Mouse (Mus musculus) intestine, embryonic 14.5 days (tissue): Measurements from ENCODE around the gene Trim2. TPM values are rescaled to one million over a fixed set of nuclear protein-coding genes. Genes with fewer than 3 reads are reported as not detected.
A peak's percentile ranks its signal among the peaks of the same experiment; 100 is the strongest.

Experiments
- ATAC-seq: fragments of 200-750 bp; cut with Nextera tagmentation; replicated peaks from 2 replicates; pipeline ENCODE4 v1.8.0; 2017; ENCODE audit warnings: low read depth, moderate number of reproducible peaks, moderate TSS enrichment, moderate library complexity; ENCODE audit not compliant: low FRiP score, low TSS enrichment
- DNase-seq: peaks from one replicate; pipeline ENCODE4 v3.0.0-alpha.2; 2018; ENCODE audit warnings: low spot score
- H3K27ac ChIP-seq: fragments of 300-500 bp; sonication (generic); 2 replicates; pipeline ENCODE4 v1.5.1; 2014; ENCODE audit warnings: low read depth, mild to moderate bottlenecking, control low read depth
- H3K27me3 ChIP-seq: fragments of 300-500 bp; sonication (generic); replicated peaks from 2 replicates; pipeline ENCODE4 v1.6.1; 2014; ENCODE audit warnings: low read length, control low read depth; ENCODE audit not compliant: control insufficient read depth, insufficient read depth
- H3K36me3 ChIP-seq: fragments of 300-500 bp; sonication (generic); 2 replicates; pipeline ENCODE4 v1.6.1; 2014; ENCODE audit warnings: low read length, control low read depth; ENCODE audit not compliant: control insufficient read depth, insufficient read depth
- H3K4me1 ChIP-seq: fragments of 300-500 bp; sonication (generic); replicated peaks from 2 replicates; pipeline ENCODE4 v1.6.1; 2014; ENCODE audit warnings: low read length, control low read depth, mixed read lengths; ENCODE audit not compliant: control insufficient read depth, insufficient read depth
- H3K4me2 ChIP-seq: fragments of 300-500 bp; sonication (generic); 2 replicates; pipeline ENCODE4 v1.6.1; 2014; ENCODE audit warnings: low read length
- H3K4me3 ChIP-seq: fragments of 300-500 bp; sonication (generic); 2 replicates; pipeline ENCODE4 v1.5.1; 2014; ENCODE audit warnings: low read depth, low read length, control low read depth, mixed read lengths
- H3K9ac ChIP-seq: fragments of 300-500 bp; sonication (generic); 2 replicates; pipeline ENCODE4 v1.6.1; 2014; ENCODE audit warnings: mild to moderate bottlenecking, low read length
- H3K9me3 ChIP-seq: fragments of 300-500 bp; sonication (generic); 2 replicates; pipeline ENCODE4 v1.6.1; 2016; ENCODE audit warnings: low read length, control low read depth; ENCODE audit not compliant: control insufficient read depth
- WGBS: fragments of 180-500 bp; shearing (Covaris S2); extraction: QIAGEN DNeasy Blood & Tissue Kit; methylation state at CpG from one replicate; pipeline ENCODE4 v1.1.7; 2014; 5-methylcytosine and 5-hydroxymethylcytosine counted together
- polyA plus RNA-seq: library from polyadenylated mRNA; unstranded; fragments of >200 nt; fragmentation: Nextera tagmentation; extraction: Ambion mirVana; gene quantifications from 2 replicates; pipeline ENCODE4 v1.2.1, GENCODE M21; 2014

The Trim2 gene
- polyA plus RNA-seq, 1 experiment from 2014 or later, result 58.1 TPM

DNA sequence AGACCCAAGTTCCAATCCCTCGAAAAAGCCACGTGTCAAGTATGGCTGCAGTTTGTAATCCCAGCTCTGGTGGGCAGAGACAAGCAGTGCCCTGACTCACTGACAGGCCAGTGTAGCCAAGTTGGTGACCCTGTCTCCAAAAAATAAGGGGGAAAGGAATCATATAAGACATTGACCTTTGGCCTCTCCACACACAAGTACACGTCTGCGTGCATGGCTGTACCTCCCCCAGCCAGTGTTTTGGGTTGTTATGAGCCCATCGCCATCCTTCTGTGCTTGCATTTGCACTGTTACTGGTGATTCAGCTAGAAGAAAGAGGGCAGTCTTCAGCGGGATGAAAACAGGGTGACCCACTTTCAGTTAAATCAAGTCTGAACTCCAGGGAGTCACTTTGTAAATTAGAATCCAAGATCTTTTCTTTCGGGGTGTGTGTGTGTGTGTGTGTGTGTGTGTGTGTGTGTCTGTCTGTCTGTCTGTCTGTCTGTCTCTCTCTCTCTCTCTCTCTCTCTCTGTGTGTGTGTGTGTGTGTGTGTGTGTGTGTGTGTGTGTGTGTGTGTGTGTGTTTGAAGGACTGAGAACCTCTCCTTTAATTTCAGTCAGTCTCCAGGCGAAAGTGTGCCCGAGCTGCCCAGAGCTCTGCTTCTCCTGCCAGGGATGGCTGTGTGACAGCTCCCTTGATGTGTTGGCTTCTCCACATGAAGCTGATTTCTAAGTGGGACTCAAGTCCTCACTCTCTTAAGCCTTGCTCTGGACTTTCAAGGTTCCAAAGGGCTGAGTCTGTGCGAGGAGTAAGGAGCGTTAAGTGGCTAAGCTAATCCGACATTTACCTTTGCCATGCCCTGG lies 89.3 kb downstream of the Trim2 start:
- Histone ChIP-seq H3K4me1 (peaks cover 13% of the 10 kb centered on the region), H3K9ac (no peak overlapping the region), H3K27me3 (no peaks in the 10 kb centered on the region), H3K4me2 (no peak overlapping the region), H3K36me3 (no peaks in the 10 kb centered on the region), H3K4me3 (no peak overlapping the region), H3K27ac (no peak overlapping the region), H3K9me3 (no peaks in the 10 kb centered on the region)
- ATAC-seq, result no peak
- WGBS, result 68% methylated on average over 12 of the region's 12 CpGs
- DNase-seq, result no peak

GRCm38 (mm10) chr3:84215743-84216360 lies 90.8 kb downstream of the Trim2 start:
- ATAC-seq (no peak), DNase-seq (no peak)
- no peak overlapping the region for H3K9ac ChIP-seq
- H3K36me3 ChIP-seq, result no peaks in the 10 kb centered on the region
- no peak overlapping the region for H3K4me3 ChIP-seq
- 81% methylated on average over 15 of the region's 15 CpGs for WGBS
- H3K9me3 ChIP-seq, result no peaks in the 10 kb centered on the region
- H3K27me3 ChIP-seq, result no peaks in the 10 kb centered on the region
- H3K4me2 ChIP-seq, result no peak overlapping the region
- H3K4me1 ChIP-seq, result peaks cover 13% of the 10 kb centered on the region
- no peak overlapping the region for H3K27ac ChIP-seq

DNA sequence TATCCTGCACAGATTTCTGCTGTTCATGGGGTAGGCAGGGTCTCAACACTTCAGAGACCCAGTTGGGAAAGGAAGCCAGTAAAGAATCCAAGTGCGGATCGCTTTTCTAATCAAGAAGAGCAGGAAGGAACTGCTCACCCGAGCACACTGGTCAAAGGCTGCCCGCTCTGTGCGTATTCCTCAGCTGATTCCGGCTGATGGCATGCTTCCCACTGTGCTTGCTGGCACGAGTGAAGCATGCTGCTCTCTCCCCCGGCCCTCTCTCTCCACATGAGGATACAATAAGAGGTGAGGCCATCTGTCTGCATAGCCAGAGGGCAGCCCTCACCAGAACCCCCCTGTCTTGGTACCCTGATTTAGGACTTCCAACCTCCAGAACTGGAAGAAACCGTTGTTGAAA lies 91.4 kb downstream of the Trim2 start:
- Histone ChIP-seq H3K9ac (no peak overlapping the region), H3K9me3 (no peaks in the 10 kb centered on the region), H3K27me3 (no peaks in the 10 kb centered on the region), H3K27ac (no peak overlapping the region), H3K4me1 (peaks cover 13% of the 10 kb centered on the region), H3K36me3 (no peaks in the 10 kb centered on the region), H3K4me3 (no peak overlapping the region), H3K4me2 (no peak overlapping the region)
- 79% methylated on average over 9 of the region's 9 CpGs for WGBS
- DNase-seq (no peak), ATAC-seq (no peak)

- H3K4me2 ChIP-seq, result no peak overlapping the region
- H3K27ac ChIP-seq, result no peak overlapping the region
- 83% methylated on average over 6 of the region's 6 CpGs for WGBS
- peaks cover 6% of the 10 kb centered on the region for H3K4me1 ChIP-seq
- H3K9me3 ChIP-seq, result no peaks in the 10 kb centered on the region
- ATAC-seq (no peak), DNase-seq (no peak)
- H3K9ac ChIP-seq, result no peak overlapping the region
- no peaks in the 10 kb centered on the region for H3K27me3 ChIP-seq
- H3K36me3 ChIP-seq, result no peaks in the 10 kb centered on the region
- H3K4me3 ChIP-seq, result no peak overlapping the region
These were observed 92.2 kb downstream of the Trim2 start for GRCm38 (mm10) chr3:84214501-84214900.

DNA sequence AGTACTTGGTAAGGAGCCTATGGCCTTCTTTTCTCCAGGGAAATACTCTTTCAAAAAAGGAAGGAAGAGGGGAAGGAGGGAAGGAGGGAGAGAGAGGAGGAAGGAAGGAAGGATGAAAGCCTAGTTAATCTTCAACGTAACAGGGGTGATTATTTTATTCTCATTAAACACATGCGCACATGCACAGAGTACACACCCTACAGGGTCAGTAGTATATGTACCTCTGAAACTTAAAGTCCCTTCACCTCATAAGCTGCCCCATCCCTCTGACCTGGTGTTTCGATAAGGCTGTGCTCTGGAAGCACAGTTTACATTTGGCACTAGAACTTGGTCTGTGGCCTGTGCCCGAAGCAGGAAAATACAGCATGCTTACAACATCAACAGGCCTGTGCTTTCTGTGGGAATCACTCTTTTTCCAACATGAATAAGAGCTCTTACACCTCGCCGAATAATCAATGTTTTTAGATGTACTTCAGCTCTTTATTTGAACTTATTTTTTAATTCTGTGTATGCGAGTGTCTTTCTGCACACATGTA lies 95.3 kb downstream of the Trim2 start:
- WGBS, result 69% methylated on average over 7 of the region's 7 CpGs
- DNase-seq (no peak), ATAC-seq (no peak)
- H3K9ac ChIP-seq, result no peak overlapping the region
- H3K9me3 ChIP-seq, result no peaks in the 10 kb centered on the region
- H3K4me3 ChIP-seq, result no peak overlapping the region
- no peak overlapping the region for H3K4me2 ChIP-seq
- no peaks in the 10 kb centered on the region for H3K4me1 ChIP-seq
- H3K27ac ChIP-seq, result no peak overlapping the region
- peaks cover 6% of the 10 kb centered on the region; the same call in 1 of the 2 replicates for H3K36me3 ChIP-seq
- H3K27me3 ChIP-seq, result no peaks in the 10 kb centered on the region

- WGBS, result 83% methylated on average over 7 of the region's 7 CpGs
- H3K4me3 ChIP-seq, result no peak overlapping the region
- H3K9me3 ChIP-seq, result no peaks in the 10 kb centered on the region
- no peak overlapping the region for H3K27ac ChIP-seq
- H3K4me2 ChIP-seq, result no peak overlapping the region
- no peaks in the 10 kb centered on the region for H3K27me3 ChIP-seq
- peaks cover 6% of the 10 kb centered on the region; the same call in 1 of the 2 replicates for H3K36me3 ChIP-seq
- no peaks in the 10 kb centered on the region for H3K4me1 ChIP-seq
- no peak for ATAC-seq
- H3K9ac ChIP-seq, result no peak overlapping the region
- peak; percentile 27 for DNase-seq
These were observed 97.7 kb downstream of the Trim2 start for GRCm38 (mm10) chr3:84208917-84209513.

GRCm38 (mm10) chr3:84208475-84208874 lies 98.2 kb downstream of the Trim2 start:
- H3K27ac ChIP-seq, result no peak overlapping the region
- ATAC-seq (no peak), DNase-seq (peak; percentile 33)
- no peak overlapping the region for H3K4me2 ChIP-seq
- H3K4me1 ChIP-seq, result no peaks in the 10 kb centered on the region
- H3K4me3 ChIP-seq, result no peak overlapping the region
- 94% methylated on average over 7 of the region's 7 CpGs for WGBS
- H3K27me3 ChIP-seq, result no peaks in the 10 kb centered on the region
- no peaks in the 10 kb centered on the region for H3K9me3 ChIP-seq
- peaks cover 6% of the 10 kb centered on the region; the same call in 1 of the 2 replicates for H3K36me3 ChIP-seq
- H3K9ac ChIP-seq, result no peak overlapping the region

- Histone ChIP-seq H3K4me1 (no peaks in the 10 kb centered on the region), H3K4me2 (no peak overlapping the region), H3K36me3 (peaks cover 6% of the 10 kb centered on the region; the same call in 1 of the 2 replicates), H3K9ac (no peak overlapping the region), H3K9me3 (no peaks in the 10 kb centered on the region), H3K27me3 (no peaks in the 10 kb centered on the region), H3K27ac (no peak overlapping the region), H3K4me3 (no peak overlapping the region)
- 57% methylated on average over 2 of the region's 2 CpGs for WGBS
- DNase-seq (no peak), ATAC-seq (no peak)
These were observed 99.3 kb downstream of the Trim2 start for GRCm38 (mm10) chr3:84207366-84207765.
